Mouse (Mus musculus): ENCODE data around the gene Auts2.

DNA sequence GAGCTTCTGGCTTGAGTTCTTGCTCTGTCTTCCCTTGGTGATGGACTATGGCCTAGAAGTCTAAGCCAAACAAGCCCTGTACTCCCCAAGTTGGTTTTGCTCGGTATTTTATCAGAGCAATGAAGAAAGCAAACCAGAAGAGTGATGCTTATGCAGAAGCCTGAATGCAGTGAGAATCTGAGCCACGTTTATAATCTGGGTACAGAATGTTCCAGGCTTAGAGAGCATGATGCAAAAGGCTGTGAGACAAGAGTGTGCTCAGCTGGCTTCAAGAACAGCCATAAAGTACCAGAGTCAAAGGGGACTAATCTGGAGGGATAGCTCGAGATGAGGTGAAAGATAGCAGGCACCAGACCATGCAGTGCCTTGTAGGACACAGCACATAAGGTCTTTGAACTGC, 205.5 kb downstream of the Auts2 start:
- TF ChIP-seq EP300 (IDR thresholded peaks at IDR 0.05; ENCODE audit: insufficient read depth, low read depth, low read length) = no peak
- TF ChIP-seq POLR2A (IDR thresholded peaks at IDR 0.05; ENCODE audit: insufficient read depth, low read depth, low read length) = no peak
- no peak for TF ChIP-seq CTCF (IDR thresholded peaks at IDR 0.05)

Data from heart, adult 2 months (tissue).